Mouse (Mus musculus) erythroblast, adult 5-6 weeks (primary cell): ENCODE results near the gene Vmn1r158. TPM values are rescaled to one million over a fixed set of nuclear protein-coding genes. Genes with fewer than 3 reads are reported as not detected.
"Not testable (repeated sequence)": the region's sequence is repeated elsewhere in the genome, so short reads cannot be mapped to it uniquely, and the experiment has no call there.

Experiments used
- ATAC-seq: replicated peaks from 2 replicates; pipeline ENCODE4 v1.8.0; 2016; ENCODE audit warnings: moderate number of reproducible peaks, mild to moderate bottlenecking, moderate TSS enrichment, inconsistent platforms; ENCODE audit not compliant: poor library complexity, low FRiP score, severe bottlenecking
- total RNA-seq, 2 experiments: library from RNA; stranded (forward) in 1 of 2; stranded (reverse) in 1 of 2; fragments of 150-400 nt in 1 of 2; fragments of 200-764, 138-1000 nt in 1 of 2; gene quantifications; 2 replicates each; pipeline versions ENCODE4 v1.2.3 to v1.2.4; 2015 to 2017; ENCODE audit warnings: low replicate concordance in 2 of 2

Vmn1r158 gene
- not detected in 2 replicates for total RNA-seq (2015; ENCODE audit: low replicate concordance)
- not detected in 2 replicates for total RNA-seq (2017; ENCODE audit: low replicate concordance)

GRCm38 (mm10) chr7:22790682-22791081, at the start of gene Vmn1r158:
Gene Vmn1r158, minus strand, starts transcription at chr7:22790782.
- ATAC-seq, result not testable (repeated sequence)

GRCm38 (mm10) chr7:22775981-22776380, 14.6 kb downstream of the Vmn1r158 start:
- ATAC-seq, result not testable (repeated sequence)

GRCm38 (mm10) chr7:22761397-22761796, 29.2 kb downstream of the Vmn1r158 start, which contains the start of gene Vmn1r157:
Gene Vmn1r157, plus strand, starts transcription at chr7:22761697.
- ATAC-seq, result not testable (repeated sequence)

Other genes starting within 250 kb of the Vmn1r158 start
- gene Gm4201, start 225.4 kb downstream of the Vmn1r158 start, total RNA-seq (2015; ENCODE audit: low replicate concordance), result not detected in 2 replicates
- gene Gm4201, start 225.4 kb downstream of the Vmn1r158 start, total RNA-seq (2017; ENCODE audit: low replicate concordance), result not detected in 2 replicates
- gene Gm4565, start 202.7 kb downstream of the Vmn1r158 start, total RNA-seq (2015; ENCODE audit: low replicate concordance), result not detected in 2 replicates
- gene Gm4565, start 202.7 kb downstream of the Vmn1r158 start, total RNA-seq (2017; ENCODE audit: low replicate concordance), result not detected in 2 replicates
- gene Vmn1r155, start 132.8 kb downstream of the Vmn1r158 start, total RNA-seq (2015; ENCODE audit: low replicate concordance), result not detected in 2 replicates
- gene Vmn1r155, start 132.8 kb downstream of the Vmn1r158 start, total RNA-seq (2017; ENCODE audit: low replicate concordance), result not detected in 2 replicates
- gene Gm8693, start 98.5 kb downstream of the Vmn1r158 start, total RNA-seq (2015; ENCODE audit: low replicate concordance), result not detected in 2 replicates
- gene Gm8693, start 98.5 kb downstream of the Vmn1r158 start, total RNA-seq (2017; ENCODE audit: low replicate concordance), result not detected in 2 replicates
- gene Gm4567, start 71.1 kb downstream of the Vmn1r158 start, total RNA-seq (2015; ENCODE audit: low replicate concordance), result not detected in 2 replicates
- gene Gm4567, start 71.1 kb downstream of the Vmn1r158 start, total RNA-seq (2017; ENCODE audit: low replicate concordance), result not detected in 2 replicates
- gene Vmn1r157, start 29.1 kb downstream of the Vmn1r158 start, total RNA-seq (2015; ENCODE audit: low replicate concordance), result not detected in 2 replicates
- not detected in 2 replicates for gene Vmn1r157, start 29.1 kb downstream of the Vmn1r158 start, total RNA-seq (2017; ENCODE audit: low replicate concordance)
- gene Vmn1r159, start 52.8 kb upstream of the Vmn1r158 start, total RNA-seq (2015; ENCODE audit: low replicate concordance), result not detected in 2 replicates
- not detected in 2 replicates for gene Vmn1r159, start 52.8 kb upstream of the Vmn1r158 start, total RNA-seq (2017; ENCODE audit: low replicate concordance)
- not detected in 2 replicates for gene Vmn1r160, start 80.4 kb upstream of the Vmn1r158 start, total RNA-seq (2015; ENCODE audit: low replicate concordance)
- not detected in 2 replicates for gene Vmn1r160, start 80.4 kb upstream of the Vmn1r158 start, total RNA-seq (2017; ENCODE audit: low replicate concordance)
- gene Gm4214, start 193.9 kb upstream of the Vmn1r158 start, total RNA-seq (2015; ENCODE audit: low replicate concordance), result not detected in 2 replicates
- not detected in 2 replicates for gene Gm4214, start 193.9 kb upstream of the Vmn1r158 start, total RNA-seq (2017; ENCODE audit: low replicate concordance)
- gene Gm4216, start 229.1 kb upstream of the Vmn1r158 start, total RNA-seq (2015; ENCODE audit: low replicate concordance), result not detected in 2 replicates
- not detected in 2 replicates for gene Gm4216, start 229.1 kb upstream of the Vmn1r158 start, total RNA-seq (2017; ENCODE audit: low replicate concordance)